Mouse (Mus musculus) heart, embryonic 14.5 days (tissue): ENCODE measurements around the gene Ppp3r1. TPM values are rescaled to one million over a fixed set of nuclear protein-coding genes. Genes with fewer than 3 reads are reported as not detected.

Source experiments
- ATAC-seq: fragments of 200-750 bp; cut with Nextera tagmentation; 2 replicates; pipeline ENCODE4 v1.8.0; 2017; ENCODE audit warnings: low read depth, moderate TSS enrichment; ENCODE audit not compliant: insufficient number of reproducible peaks, insufficient read depth, low FRiP score
- H3K27ac ChIP-seq, 2 experiments: fragments of 200-500 bp in 1 of 2; fragments of 300-500 bp in 1 of 2; sonication (generic) in 1 of 2; replicated peaks in 1 of 2; 2 replicates each; pipeline ENCODE4 v1.5.1; 2012 to 2014; ENCODE audit warnings: low read depth in 2 of 2, low read length in 2 of 2, control low read depth in 1 of 2, mild to moderate bottlenecking in 1 of 2, mixed read lengths in 1 of 2; ENCODE audit not compliant: control insufficient read depth in 1 of 2, insufficient read depth in 1 of 2
- H3K27me3 ChIP-seq: fragments of 300-500 bp; sonication (generic); 2 replicates; pipeline ENCODE4 v1.6.1; 2014; ENCODE audit warnings: mild to moderate bottlenecking, low read length, control low read depth; ENCODE audit not compliant: control insufficient read depth, insufficient read depth
- H3K36me3 ChIP-seq: fragments of 300-500 bp; sonication (generic); 2 replicates; pipeline ENCODE4 v1.6.1; 2014; ENCODE audit warnings: mild to moderate bottlenecking, control low read depth, low read length, mixed read lengths; ENCODE audit not compliant: control insufficient read depth, insufficient read depth
- H3K4me1 ChIP-seq, 2 experiments: fragments of 200-500 bp in 1 of 2; fragments of 300-500 bp in 1 of 2; sonication (generic) in 1 of 2; 2 replicates each; pipeline ENCODE4 v1.6.1; 2012 to 2014; ENCODE audit warnings: low read length in 2 of 2, control low read depth in 1 of 2, mixed read lengths in 1 of 2; ENCODE audit not compliant: control insufficient read depth in 2 of 2, insufficient read depth in 2 of 2
- H3K4me2 ChIP-seq: fragments of 300-500 bp; sonication (generic); 2 replicates; pipeline ENCODE4 v1.6.1; 2014; ENCODE audit warnings: mild to moderate bottlenecking, low read length
- H3K4me3 ChIP-seq, 2 experiments: fragments of 200-500 bp in 1 of 2; fragments of 300-500 bp in 1 of 2; sonication (generic) in 1 of 2; 2 replicates each; pipeline ENCODE4 v1.5.1; 2012 to 2014; ENCODE audit warnings: low read length in 2 of 2, mild to moderate bottlenecking in 2 of 2, control low read depth in 1 of 2, low read depth in 1 of 2, moderate library complexity in 1 of 2; ENCODE audit not compliant: control insufficient read depth in 1 of 2, insufficient read depth in 1 of 2
- H3K9ac ChIP-seq: fragments of 300-500 bp; sonication (generic); 2 replicates; pipeline ENCODE4 v1.6.1; 2014; ENCODE audit warnings: mild to moderate bottlenecking, low read length
- H3K9me3 ChIP-seq: fragments of 300-500 bp; sonication (generic); 2 replicates; pipeline ENCODE4 v1.6.1; 2016; ENCODE audit warnings: low read length, control low read depth; ENCODE audit not compliant: control insufficient read depth
- WGBS: fragments of 180-500 bp; shearing (Covaris S2); extraction: QIAGEN DNeasy Blood & Tissue Kit; methylation state at CpG from one replicate; pipeline ENCODE4 v1.1.7; 2014; 5-methylcytosine and 5-hydroxymethylcytosine counted together
- polyA plus RNA-seq: library from polyadenylated mRNA; unstranded; fragments of >200 nt; fragmentation: Nextera tagmentation; extraction: Ambion mirVana; gene quantifications from 2 replicates; pipeline ENCODE4 v1.2.1, GENCODE M21; 2014

Ppp3r1 gene
- polyA plus RNA-seq, 1 experiment from 2014 or later: 82.3 TPM

DNA sequence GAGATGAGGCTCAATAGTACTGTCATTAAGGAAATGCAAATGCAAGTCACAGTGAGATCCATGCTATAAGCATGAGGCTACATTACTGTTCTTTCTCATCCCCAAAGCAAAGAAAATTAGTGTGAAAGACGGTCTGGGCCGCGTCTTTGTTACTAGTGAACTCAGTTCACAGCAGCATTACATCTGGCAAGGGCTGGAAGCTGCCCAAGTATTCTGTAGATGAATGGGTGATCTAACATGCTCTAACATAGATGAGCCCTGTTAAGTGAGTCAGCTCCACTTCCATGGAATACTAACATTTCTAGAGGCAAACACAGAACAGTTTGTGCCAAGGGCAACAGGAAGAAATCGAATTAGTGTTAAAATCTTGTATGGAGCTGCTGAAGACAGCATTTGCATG, 41.9 kb downstream of the Ppp3r1 start:
- 94% methylated on average over 4 of the region's 4 CpGs for WGBS
- H3K9ac ChIP-seq: no peak overlapping the region
- H3K9me3 ChIP-seq: no peaks in the 10 kb centered on the region
- no peaks in the 10 kb centered on the region for H3K27me3 ChIP-seq
- H3K36me3 ChIP-seq: peaks cover 83% of the 10 kb centered on the region
- no peak for ATAC-seq
- H3K4me2 ChIP-seq: no peak overlapping the region
- H3K4me3 ChIP-seq: no peak overlapping the region
- H3K27ac ChIP-seq: no peak overlapping the region
- no peaks in the 10 kb centered on the region for H3K4me1 ChIP-seq

DNA sequence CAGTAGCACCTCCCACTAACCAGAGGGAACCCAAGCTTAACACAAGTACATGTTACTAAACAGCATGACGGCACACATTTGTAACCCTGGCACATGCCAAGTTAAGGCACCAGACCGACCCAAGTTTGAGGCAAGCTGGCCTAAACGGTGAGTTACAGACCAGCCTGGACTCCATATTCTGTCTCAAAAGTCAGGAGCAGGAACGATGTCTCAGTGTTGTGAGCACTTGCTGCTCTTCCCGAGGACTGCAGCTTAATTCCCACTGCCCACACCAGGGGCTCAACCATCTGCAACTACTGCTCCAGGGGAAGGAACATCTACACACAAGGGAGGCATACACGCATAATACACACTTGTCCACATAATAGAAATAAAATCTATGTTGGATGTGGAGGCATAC, 43.4 kb downstream of the Ppp3r1 start:
- Histone ChIP-seq H3K9me3 (no peaks in the 10 kb centered on the region), H3K27me3 (no peaks in the 10 kb centered on the region), H3K36me3 (peaks cover 82% of the 10 kb centered on the region), H3K27ac (no peak overlapping the region), H3K4me2 (no peak overlapping the region), H3K4me1 (no peaks in the 10 kb centered on the region), H3K4me3 (no peak overlapping the region), H3K9ac (no peak overlapping the region)
- 82% methylated on average over 6 of the region's 6 CpGs for WGBS
- ATAC-seq: no peak

DNA sequence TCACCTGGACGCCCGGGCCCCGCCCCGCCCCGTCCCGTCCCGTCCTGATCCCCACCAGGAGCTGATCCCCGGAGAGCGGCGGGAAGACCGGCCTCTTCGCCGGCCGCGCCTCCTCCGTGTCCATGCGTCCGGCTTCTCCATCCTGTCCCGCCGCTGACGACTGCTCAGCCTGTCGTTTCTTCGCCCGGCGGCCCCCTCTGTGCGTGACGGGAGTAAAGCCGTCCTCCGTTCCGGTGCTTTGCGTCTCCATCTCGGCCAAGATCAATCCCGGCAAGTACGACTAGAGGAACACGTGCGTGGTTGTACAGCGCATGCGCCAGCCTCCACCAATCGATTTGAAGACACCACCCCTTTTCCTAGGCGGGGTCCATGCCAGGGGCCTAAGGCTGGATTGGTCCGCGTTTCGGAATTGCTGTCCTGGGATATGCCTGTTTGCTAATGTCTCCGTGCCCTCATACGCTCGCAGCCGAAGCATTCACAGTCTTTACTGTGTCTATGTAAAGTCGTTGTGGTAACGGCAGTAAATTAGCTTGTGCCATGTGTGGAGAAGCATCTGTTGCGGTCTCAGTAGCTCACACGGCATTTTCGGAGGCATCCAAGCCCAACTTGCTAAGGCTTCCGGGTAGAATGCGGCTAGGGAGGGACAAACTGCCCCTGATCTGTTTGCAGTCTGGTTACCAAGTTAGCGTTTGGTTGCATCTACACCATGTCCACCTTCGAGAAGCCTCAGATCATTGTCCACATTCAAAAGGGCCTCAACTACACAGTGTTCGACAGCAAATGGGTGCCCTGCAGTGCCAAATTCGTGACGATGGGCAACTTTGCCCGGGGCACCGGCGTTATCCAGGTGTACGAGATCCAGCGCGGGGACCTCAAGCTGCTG, 52.4 kb downstream of the Ppp3r1 start, which contains the start of gene Pno1:
Pno1 (minus strand) TSS at position 311 of the 883 bp plus-strand sequence.
- H3K9me3 ChIP-seq: no peaks in the 10 kb centered on the region
- H3K36me3 ChIP-seq: peaks cover 31% of the 10 kb centered on the region
- peak; percentile 98 for ATAC-seq
- peaks cover 0 to 19% of the 10 kb centered on the region in 2 experiments; a peak in 3 of 4 replicates for H3K4me1 ChIP-seq
- no peaks in the 10 kb centered on the region for H3K27me3 ChIP-seq
- 1% methylated on average over 64 of the region's 65 CpGs for WGBS
- peak within 1 kb of the TSS; percentile 85 to 94 for H3K4me3 ChIP-seq
- H3K27ac ChIP-seq: peak within 1 kb of the TSS; percentile 71 to 87
- peak within 1 kb of the TSS; percentile 84 for H3K4me2 ChIP-seq
- H3K9ac ChIP-seq: peak within 1 kb of the TSS; percentile 89

DNA sequence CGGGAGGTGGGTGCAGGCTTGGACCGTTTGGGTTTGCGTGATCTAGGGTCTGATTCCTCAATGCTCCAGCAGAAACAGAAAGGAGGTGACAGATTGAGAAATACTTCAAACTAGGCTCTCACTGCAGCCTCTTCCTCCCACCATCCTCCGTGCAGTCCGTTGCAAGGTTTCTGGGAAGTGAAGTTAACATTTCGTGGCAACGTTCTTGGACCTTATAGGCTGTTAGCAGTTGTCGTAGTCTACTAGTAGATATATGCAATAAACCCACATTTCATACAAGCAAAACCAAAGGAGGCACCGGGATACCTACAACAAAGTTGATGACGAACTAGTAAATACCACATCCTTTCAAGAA, 53.1 kb downstream of the Ppp3r1 start:
- ATAC-seq: no peak
- H3K4me2 ChIP-seq: peak overlapping the region; percentile 84
- WGBS: 2% methylated on average over 10 of the region's 10 CpGs
- peak overlapping the region; percentile 85 to 94 for H3K4me3 ChIP-seq
- no peaks in the 10 kb centered on the region for H3K9me3 ChIP-seq
- peaks cover 0 to 19% of the 10 kb centered on the region in 2 experiments; a peak in 3 of 4 replicates for H3K4me1 ChIP-seq
- H3K27me3 ChIP-seq: no peaks in the 10 kb centered on the region
- peak overlapping the region; percentile 67 to 71 for H3K27ac ChIP-seq
- H3K36me3 ChIP-seq: peaks cover 25% of the 10 kb centered on the region
- H3K9ac ChIP-seq: peak overlapping the region; percentile 89

DNA sequence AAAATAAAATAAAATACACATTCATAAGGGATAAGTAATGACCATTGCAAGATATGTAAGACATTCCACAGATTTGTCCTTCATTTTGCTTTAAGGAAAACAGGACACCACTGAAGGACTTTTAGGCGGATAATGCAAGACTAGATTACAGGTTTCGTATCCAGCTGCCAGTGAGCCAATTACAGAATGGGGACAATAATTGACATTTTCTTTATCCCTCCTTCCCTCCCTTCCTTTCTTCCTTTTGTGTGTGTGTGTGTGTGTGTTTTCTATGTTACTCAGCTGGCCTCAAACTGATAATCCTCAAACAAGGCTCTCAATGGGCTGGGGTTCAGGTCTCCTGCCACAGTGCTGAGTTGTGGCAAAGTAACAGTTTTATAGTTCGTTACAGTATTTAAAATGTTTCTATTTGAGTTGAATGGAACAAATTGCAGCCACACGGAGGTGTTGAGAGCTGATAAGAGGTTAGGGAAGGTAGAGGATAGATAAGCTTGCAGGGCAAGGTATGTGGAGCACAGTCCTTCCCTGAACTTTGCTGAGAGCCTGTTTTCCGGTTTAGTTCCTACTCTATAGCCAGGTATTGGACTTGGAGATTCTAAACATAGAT, 53.9 kb downstream of the Ppp3r1 start:
- Histone ChIP-seq H3K9me3 (no peaks in the 10 kb centered on the region), H3K9ac (peak overlapping the region; percentile 89; the same call in 1 of the 2 replicates), H3K27me3 (no peaks in the 10 kb centered on the region), H3K36me3 (peaks cover 17% of the 10 kb centered on the region), H3K4me2 (peak overlapping the region; percentile 84), H3K4me1 (peaks cover 0 to 19% of the 10 kb centered on the region in 2 experiments; a peak in 3 of 4 replicates), H3K4me3 (peak overlapping the region in 1 of 2 experiments; percentile 94; a peak in 1 of 4 replicates), H3K27ac (no peak overlapping the region)
- 34% methylated on average over 5 of the region's 5 CpGs for WGBS
- no peak for ATAC-seq

DNA sequence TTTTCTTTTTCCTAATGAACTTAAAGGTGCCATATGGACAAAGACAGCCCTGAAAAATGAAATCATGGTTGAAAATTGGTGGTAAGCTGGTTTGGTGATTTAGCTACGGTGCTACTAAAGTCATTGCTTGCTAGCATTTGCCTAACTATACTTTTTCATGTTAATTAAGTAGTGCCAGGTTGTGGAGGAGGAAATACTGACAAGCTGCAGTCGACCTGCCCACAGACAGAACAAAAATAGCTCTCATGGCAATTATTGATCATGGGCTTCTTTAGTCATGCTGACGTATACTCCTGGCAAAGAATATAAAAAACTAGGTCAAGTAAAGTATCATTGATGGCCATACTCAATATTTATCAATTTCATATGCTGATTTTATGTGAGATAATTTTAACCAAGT, 56.4 kb downstream of the Ppp3r1 start:
- H3K9ac ChIP-seq: no peak overlapping the region
- H3K27me3 ChIP-seq: no peaks in the 10 kb centered on the region
- ATAC-seq: no peak
- H3K27ac ChIP-seq: no peak overlapping the region
- peaks cover 2% of the 10 kb centered on the region; the same call in 1 of the 2 replicates for H3K36me3 ChIP-seq
- no peaks in the 10 kb centered on the region for H3K9me3 ChIP-seq
- no peak overlapping the region for H3K4me2 ChIP-seq
- no peak overlapping the region for H3K4me3 ChIP-seq
- WGBS: 82% methylated on average over 3 of the region's 3 CpGs
- peaks cover 0 to 16% of the 10 kb centered on the region in 2 experiments; a peak in 3 of 4 replicates for H3K4me1 ChIP-seq

DNA sequence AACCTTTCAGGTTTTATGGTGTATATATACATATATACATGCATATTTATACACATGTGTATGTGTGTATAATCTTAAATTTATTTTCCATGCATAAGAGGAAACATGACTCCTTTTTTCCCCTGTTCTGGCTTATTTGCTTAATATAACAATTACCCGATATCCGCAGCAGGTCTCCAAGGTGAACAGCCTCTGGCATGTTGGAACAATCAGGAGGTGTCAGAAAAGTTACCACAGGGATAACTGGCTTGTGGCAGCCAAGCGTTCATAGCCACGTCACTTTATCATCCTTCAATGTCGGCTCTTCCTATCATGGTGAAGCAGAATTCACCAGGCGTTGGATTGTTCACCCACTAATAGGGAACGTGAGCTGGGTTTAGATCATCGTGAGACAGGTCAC, 62.1 kb downstream of the Ppp3r1 start:
- Histone ChIP-seq H3K4me2 (no peak overlapping the region), H3K4me1 (no peaks in the 10 kb centered on the region), H3K9ac (no peak overlapping the region), H3K27me3 (no peaks in the 10 kb centered on the region), H3K9me3 (no peaks in the 10 kb centered on the region), H3K4me3 (no peak overlapping the region), H3K36me3 (peaks cover 28% of the 10 kb centered on the region), H3K27ac (no peak overlapping the region)
- no peak for ATAC-seq
- 88% methylated on average over 8 of the region's 8 CpGs for WGBS
